Mouse (Mus musculus) CH12.LX (cell line): ENCODE results near the gene Ermap.

Source experiments
- BHLHE40 ChIP-seq: IDR thresholded peaks from 2 replicates; pipeline ENCODE4 v1.6.1; 2011; ENCODE audit warnings: mild to moderate bottlenecking, low read depth, low read length, improper control_type of control experiment
- CHD2 ChIP-seq: IDR thresholded peaks from 2 replicates; pipeline ENCODE4 v1.6.1; 2011; ENCODE audit warnings: low read length, improper control_type of control experiment
- CTCF ChIP-seq, 2 experiments: IDR thresholded peaks in 1 of 2; conservative IDR thresholded peaks in 1 of 2; 2 replicates each; pipeline ENCODE4 v1.5.1; 2011 to 2012; ENCODE audit warnings: low read depth in 2 of 2, low read length in 2 of 2, improper control_type of control experiment in 1 of 2, inconsistent platforms in 1 of 2, mild to moderate bottlenecking in 1 of 2, moderate library complexity in 1 of 2
- E2F4 ChIP-seq: IDR thresholded peaks from 2 replicates; pipeline ENCODE4 v1.6.1; 2011; ENCODE audit warnings: low read depth, low read length, improper control_type of control experiment; ENCODE audit not compliant: insufficient replicate concordance
- MAZ ChIP-seq: IDR thresholded peaks from 2 replicates; pipeline ENCODE4 v1.6.1; 2012; ENCODE audit warnings: low read depth, mild to moderate bottlenecking, inconsistent platforms, low read length, improper control_type of control experiment, moderate library complexity
- NRF1 ChIP-seq: IDR thresholded peaks from 2 replicates; pipeline ENCODE4 v1.6.1; 2014; ENCODE audit warnings: low read depth, mild to moderate bottlenecking, inconsistent platforms, low read length, improper control_type of control experiment, moderate library complexity
- POLR2A ChIP-seq: IDR thresholded peaks from 2 replicates; pipeline ENCODE4 v1.6.1; 2011; ENCODE audit warnings: low read depth, mild to moderate bottlenecking, improper control_type of control experiment, low read length
- RAD21 ChIP-seq: IDR thresholded peaks from 2 replicates; pipeline ENCODE4 v1.6.1; 2011; ENCODE audit warnings: low read depth, mild to moderate bottlenecking, low read length, improper control_type of control experiment, moderate library complexity
- RCOR1 ChIP-seq: conservative IDR thresholded peaks from 2 replicates; pipeline ENCODE4 v1.6.1; 2012; ENCODE audit warnings: low read depth, mild to moderate bottlenecking, inconsistent platforms, low read length, improper control_type of control experiment
- SIN3A ChIP-seq: IDR thresholded peaks from 2 replicates; pipeline ENCODE4 v1.6.1; 2012; ENCODE audit warnings: low read length, improper control_type of control experiment, inconsistent platforms
- SMC3 ChIP-seq: IDR thresholded peaks from 2 replicates; pipeline ENCODE4 v1.6.1; 2011; ENCODE audit warnings: low read depth, low read length, improper control_type of control experiment
- ZC3H11A ChIP-seq: IDR thresholded peaks from 2 replicates; pipeline ENCODE4 v1.6.1; 2012; ENCODE audit warnings: low read depth, mild to moderate bottlenecking, inconsistent platforms, low read length, improper control_type of control experiment

- TF ChIP-seq E2F4: no peak
- TF ChIP-seq CHD2: no peak
- TF ChIP-seq POLR2A: no peak
- TF ChIP-seq CTCF (conservative IDR thresholded peaks at IDR 0.05 in 1 of 2, IDR thresholded peaks at IDR 0.05 in 1 of 2; ENCODE audit: low read depth in 2 of 2, low read length in 2 of 2): peak in 1 of 2 experiments; percentile 44; a peak in 2 of 4 replicates
- TF ChIP-seq BHLHE40: no peak
- TF ChIP-seq ZC3H11A: no peak
- TF ChIP-seq SMC3: no peak; the same call in 1 of the 2 replicates
- TF ChIP-seq RAD21: no peak; the same call in none of the 2 replicates
- TF ChIP-seq NRF1: no peak
- TF ChIP-seq MAZ: no peak
- no peak for TF ChIP-seq SIN3A
- TF ChIP-seq RCOR1: no peak
These were observed 9.6 kb downstream of the Ermap start for GRCm38 (mm10) chr4:119180133-119180707.
